Mouse (Mus musculus): Measurements from ENCODE around the gene Zfp593. TPM values are rescaled to one million over a fixed set of nuclear protein-coding genes. Genes with fewer than 3 reads are reported as not detected.
A peak's percentile ranks its signal among the peaks of the same experiment; 100 is the strongest.

Gene Zfp593
- polyA plus RNA-seq, 1 experiment from 2014 or later = 21.6 TPM

DNA sequence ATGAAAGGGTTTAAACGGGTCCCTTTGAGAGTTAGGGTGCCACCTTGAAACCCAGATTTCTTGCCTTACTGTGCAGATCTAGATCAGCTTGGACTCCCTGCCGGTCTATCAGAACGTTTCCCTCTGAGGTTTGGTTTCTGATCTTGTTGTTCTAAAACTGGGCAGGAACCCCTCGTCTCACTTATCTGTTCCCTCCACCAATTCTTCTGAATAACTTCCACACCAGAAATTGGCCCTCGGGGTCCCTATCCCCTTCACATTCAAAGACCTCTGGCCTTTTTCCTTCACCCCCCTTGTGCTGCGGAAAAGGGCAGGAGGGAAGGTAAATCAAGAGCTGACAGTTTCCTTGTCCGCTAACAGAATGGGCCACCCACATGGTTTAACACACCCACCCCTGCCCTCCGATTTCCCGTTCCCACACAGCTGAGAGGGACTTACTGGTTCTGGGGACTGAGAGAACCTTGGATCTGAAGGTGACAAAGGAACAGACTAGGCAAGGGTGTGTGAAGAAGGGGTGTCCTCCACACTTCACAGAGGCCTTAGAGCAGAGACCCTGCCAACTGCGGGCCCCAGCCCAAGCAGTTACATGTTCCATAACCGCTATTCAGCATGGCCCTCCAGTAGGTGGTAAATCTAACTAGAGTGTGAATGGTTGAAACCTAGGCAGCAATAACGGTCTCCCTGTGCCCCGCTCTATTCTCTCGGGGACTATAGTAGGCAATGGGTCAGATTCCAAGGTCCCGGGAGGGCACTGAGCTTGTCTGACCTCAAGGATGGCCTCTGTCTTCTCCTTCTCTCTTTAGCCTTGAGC is 7.7 kb upstream of the Zfp593 start:
- Histone ChIP-seq H3K4me3 (peak overlapping the region; percentile 58), H3K9me3 (no peaks in the 10 kb centered on the region), H3K27me3 (ENCODE audit: insufficient read depth, poor library complexity, severe bottlenecking) (peaks cover 81% of the 10 kb centered on the region), H3K4me1 (replicated peaks) (peaks cover 99% of the 10 kb centered on the region), H3K36me3 (no peaks in the 10 kb centered on the region), H3K27ac (peak overlapping the region; percentile 86)
- DNase-seq (ENCODE audit: low spot score) = peak; percentile 28
- 3% methylated on average over 15 of the region's 15 CpGs for WGBS

DNA sequence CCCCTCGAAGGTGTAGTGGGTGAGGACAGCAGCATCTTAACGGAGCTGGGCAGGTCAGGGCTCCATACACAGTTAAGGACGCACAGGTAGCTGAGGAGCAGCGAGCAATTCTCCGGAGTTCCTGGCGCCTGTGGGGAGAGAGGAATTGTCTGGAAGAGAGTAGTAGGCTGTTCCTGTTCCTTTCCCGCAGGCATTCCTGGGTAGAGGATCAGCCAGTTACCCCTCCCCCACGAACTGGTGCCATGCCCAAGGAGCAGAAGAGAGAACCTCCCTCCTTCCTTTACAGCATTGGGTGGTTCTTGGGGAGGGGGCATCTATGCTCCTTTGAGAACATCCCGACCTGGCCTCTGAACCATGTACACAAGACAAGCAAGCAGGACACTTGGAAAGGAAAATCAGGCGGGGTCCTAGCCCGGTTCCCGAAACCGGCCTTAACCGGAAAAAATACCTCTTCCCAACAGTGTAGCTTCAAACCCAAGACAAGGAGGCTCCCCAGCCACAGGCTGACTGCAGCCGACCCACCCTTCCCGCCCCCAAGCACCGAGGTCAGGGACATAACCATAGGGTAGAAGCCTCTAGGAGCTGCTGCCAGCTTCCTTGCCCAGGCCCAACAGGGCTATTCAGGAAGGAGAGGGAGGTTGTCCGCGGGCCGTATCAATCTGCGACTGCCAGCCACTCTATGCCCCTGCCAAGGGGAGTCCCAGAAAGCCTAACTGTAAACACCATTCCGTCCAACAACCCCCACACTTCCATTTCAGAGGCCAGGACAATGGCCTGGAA is 6.9 kb upstream of the Zfp593 start:
- peaks cover 89% of the 10 kb centered on the region for H3K27me3 ChIP-seq (ENCODE audit: insufficient read depth, poor library complexity, severe bottlenecking)
- no peaks in the 10 kb centered on the region for H3K36me3 ChIP-seq
- no peaks in the 10 kb centered on the region for H3K9me3 ChIP-seq
- 2% methylated on average over 22 of the region's 22 CpGs for WGBS
- peak; percentile 42 for DNase-seq (ENCODE audit: low spot score)
- peaks cover 99% of the 10 kb centered on the region for H3K4me1 ChIP-seq (replicated peaks)
- peak overlapping the region; percentile 86 for H3K27ac ChIP-seq
- H3K4me3 ChIP-seq = peak overlapping the region; percentile 58

DNA sequence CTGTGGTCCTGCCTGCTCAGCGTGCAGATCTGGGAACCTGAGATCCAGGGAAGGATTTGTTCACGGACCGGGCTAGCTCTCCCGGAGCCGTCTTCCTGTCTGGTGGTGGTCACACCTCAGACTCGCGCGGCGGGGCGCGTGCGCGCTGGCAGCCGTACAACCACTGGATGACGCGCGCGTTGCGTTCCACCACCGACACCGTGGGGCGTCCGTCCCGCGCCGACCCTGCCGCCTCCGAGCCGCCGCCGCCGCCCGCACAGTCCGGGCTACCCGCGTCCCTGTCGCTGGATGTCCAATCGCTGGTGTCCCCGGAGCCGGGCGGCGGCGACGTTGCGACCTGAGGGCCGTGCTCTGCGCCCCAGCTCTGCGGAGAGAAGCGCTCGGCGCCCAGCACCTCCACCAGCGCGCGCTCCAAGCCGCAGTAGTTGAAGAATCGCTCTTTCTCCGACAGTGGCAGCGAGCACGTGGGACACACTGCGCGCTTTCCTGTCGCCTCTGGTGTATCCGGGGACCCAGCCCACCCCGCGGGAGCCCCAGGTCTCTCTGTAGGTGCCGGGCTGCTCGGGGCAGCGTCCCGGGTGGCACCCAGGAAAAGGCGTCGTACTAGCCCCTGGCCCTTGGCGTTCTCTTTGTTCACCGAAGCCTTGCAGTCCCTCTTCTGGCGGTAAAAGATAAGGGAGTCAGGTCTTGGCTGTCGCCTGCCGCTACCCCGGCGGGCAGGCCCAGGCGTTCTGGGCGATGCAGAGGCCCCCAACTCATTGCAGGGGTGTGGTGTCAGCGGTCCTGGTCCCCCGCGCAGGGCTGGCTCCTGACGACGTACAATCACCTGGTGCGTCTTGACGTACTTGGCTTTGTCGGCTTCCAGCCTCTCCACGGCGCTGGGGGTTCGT is 6.1 kb upstream of the Zfp593 start:
- Histone ChIP-seq H3K4me1 (replicated peaks) (peaks cover 97% of the 10 kb centered on the region), H3K27ac (peak overlapping the region; percentile 86), H3K9me3 (no peaks in the 10 kb centered on the region), H3K4me3 (peak overlapping the region; percentile 58), H3K36me3 (no peaks in the 10 kb centered on the region), H3K27me3 (ENCODE audit: insufficient read depth, poor library complexity, severe bottlenecking) (peaks cover 98% of the 10 kb centered on the region)
- WGBS = under 1% methylated on average over 91 of the region's 91 CpGs
- peak; percentile 67 for DNase-seq (ENCODE audit: low spot score)

DNA sequence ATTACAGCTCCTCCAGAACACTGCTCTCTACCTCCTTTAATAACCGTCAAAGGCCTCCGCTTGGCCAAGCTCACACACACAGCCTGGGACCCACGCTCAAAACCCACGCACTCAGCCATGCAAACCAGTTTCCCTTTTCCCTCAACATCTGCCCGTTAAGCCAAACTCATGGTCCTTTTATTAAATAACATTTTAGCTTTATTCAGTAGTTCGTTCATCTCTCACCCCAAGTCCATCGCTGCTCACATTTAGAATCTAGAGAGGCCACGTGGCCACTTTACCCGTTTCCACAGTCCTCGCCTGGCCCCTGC is 5.5 kb upstream of the Zfp593 start:
- H3K9me3 ChIP-seq = no peaks in the 10 kb centered on the region
- no peak for DNase-seq (ENCODE audit: low spot score)
- 8% methylated on average over 10 of the region's 10 CpGs for WGBS
- H3K36me3 ChIP-seq = no peaks in the 10 kb centered on the region
- H3K4me3 ChIP-seq = peak overlapping the region; percentile 58
- H3K27me3 ChIP-seq (ENCODE audit: insufficient read depth, poor library complexity, severe bottlenecking) = peaks cover 100% of the 10 kb centered on the region
- H3K4me1 ChIP-seq (replicated peaks) = peaks cover 97% of the 10 kb centered on the region
- H3K27ac ChIP-seq = peak overlapping the region; percentile 86

DNA sequence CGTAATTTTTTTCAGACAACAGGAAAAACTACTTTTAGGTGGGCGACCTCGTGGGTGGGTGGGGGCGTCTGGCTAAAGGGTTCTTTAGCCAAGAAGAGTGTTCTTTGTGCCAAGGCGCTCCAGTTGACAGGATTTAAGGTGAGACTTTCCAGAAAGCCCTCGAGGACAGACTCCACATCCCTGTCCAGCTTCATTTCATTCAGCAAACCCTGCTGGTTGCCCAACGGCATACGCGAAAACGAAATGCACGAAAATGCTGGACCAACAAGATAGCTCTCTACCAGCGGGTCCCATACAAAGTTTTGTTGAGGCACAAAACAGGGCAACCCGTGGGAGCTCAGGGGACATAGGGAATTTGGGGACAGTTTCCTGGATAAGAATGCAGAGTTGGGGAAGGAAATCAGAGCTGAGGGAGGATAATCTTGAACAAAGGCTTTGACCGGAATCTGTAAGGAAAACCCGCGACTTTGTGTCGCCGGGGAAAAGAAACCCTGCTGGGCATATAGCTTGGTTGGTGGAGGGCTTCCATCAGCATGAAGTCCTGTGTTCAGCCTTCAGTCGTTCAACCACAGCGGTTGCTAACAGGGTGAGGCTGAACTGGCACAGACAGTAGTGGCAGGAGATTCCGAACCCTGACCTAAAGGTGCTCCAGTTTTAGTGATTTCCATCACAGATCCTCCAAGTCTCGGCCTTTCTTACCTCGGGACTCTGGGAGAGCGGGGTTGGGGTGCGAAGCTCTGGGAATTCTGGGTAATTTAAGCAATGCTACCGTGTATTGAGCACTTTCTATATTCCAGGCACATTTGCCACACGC is 4.9 kb upstream of the Zfp593 start:
- H3K4me1 ChIP-seq (replicated peaks) = peaks cover 97% of the 10 kb centered on the region
- peak; percentile 40 for DNase-seq (ENCODE audit: low spot score)

DNA sequence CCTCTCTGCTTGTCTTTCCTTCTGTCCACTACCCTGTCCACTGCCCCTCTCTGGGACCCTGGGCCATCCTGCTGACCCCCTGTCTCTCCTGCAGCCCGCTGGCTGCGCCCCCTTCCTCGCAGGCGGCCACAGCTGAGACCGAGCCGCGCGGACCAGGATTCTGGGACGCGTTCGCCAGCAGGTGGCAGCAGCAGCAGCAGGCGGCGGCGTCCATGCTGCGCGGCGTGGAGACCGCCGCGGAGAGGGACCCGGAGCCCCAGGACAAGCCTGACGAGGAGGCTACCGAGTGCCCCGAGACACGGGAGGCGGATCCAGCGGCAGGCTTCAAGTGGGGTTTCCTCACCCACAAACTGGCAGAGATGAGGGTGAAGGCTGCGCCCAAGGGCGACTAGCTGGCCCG is 4.3 kb upstream of the Zfp593 start:
- Histone ChIP-seq H3K4me1 (replicated peaks) (peaks cover 96% of the 10 kb centered on the region), H3K4me3 (peak overlapping the region; percentile 58), H3K9me3 (no peaks in the 10 kb centered on the region), H3K27me3 (ENCODE audit: insufficient read depth, poor library complexity, severe bottlenecking) (peaks cover 87% of the 10 kb centered on the region), H3K27ac (peak overlapping the region; percentile 60; the same call in 1 of the 2 replicates), H3K36me3 (no peaks in the 10 kb centered on the region)
- WGBS = 1% methylated on average over 30 of the region's 30 CpGs
- peak; percentile 83 for DNase-seq (ENCODE audit: low spot score)

More for the DNA sequence above, 4.9 kb upstream of the Zfp593 start:
- Histone ChIP-seq H3K27me3 (ENCODE audit: insufficient read depth, poor library complexity, severe bottlenecking) (peaks cover 94% of the 10 kb centered on the region), H3K36me3 (no peaks in the 10 kb centered on the region), H3K4me3 (peak overlapping the region; percentile 58), H3K27ac (peak overlapping the region; percentile 86; the same call in 1 of the 2 replicates), H3K9me3 (no peaks in the 10 kb centered on the region)
- 5% methylated on average over 27 of the region's 27 CpGs for WGBS

DNA sequence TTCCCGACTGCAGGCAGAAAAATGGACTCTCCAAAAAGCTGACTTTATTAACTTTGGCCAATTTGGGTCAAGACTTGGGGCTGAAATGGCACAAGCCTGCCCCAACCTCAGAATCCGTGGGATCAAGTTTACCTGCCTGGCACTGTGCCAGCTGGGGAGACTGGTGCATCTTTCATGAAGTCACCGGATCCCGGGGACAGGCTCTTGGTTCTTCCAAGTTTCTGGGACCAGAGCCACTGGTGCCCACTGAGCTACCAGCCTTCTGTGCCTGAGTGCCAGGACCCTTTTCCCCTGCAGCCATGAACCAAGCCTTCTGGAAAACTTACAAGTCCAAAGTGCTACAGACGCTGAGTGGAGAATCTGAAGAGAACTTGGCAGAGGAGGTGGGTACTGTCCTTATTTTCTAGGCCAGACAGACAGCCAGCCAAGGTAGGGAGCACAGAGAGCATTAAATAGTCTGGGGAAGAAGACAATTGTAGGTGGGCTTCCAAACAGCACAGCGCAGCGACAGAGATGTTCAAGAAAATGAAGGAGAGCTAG is 1.4 kb upstream of the Zfp593 start, which contains the start of gene Gm30191:
Gm30191 (plus strand) TSS at position 217 of the 540 bp plus-strand sequence.
- Histone ChIP-seq H3K9me3 (no peaks in the 10 kb centered on the region), H3K27me3 (ENCODE audit: insufficient read depth, poor library complexity, severe bottlenecking) (peaks cover 59% of the 10 kb centered on the region), H3K4me3 (peak within 1 kb of the TSS; percentile 93), H3K36me3 (peaks cover 10% of the 10 kb centered on the region), H3K4me1 (replicated peaks) (peaks cover 80% of the 10 kb centered on the region), H3K27ac (peak within 1 kb of the TSS; percentile 89)
- DNase-seq (ENCODE audit: low spot score) = no peak
- WGBS = 72% methylated on average over 7 of the region's 7 CpGs

DNA sequence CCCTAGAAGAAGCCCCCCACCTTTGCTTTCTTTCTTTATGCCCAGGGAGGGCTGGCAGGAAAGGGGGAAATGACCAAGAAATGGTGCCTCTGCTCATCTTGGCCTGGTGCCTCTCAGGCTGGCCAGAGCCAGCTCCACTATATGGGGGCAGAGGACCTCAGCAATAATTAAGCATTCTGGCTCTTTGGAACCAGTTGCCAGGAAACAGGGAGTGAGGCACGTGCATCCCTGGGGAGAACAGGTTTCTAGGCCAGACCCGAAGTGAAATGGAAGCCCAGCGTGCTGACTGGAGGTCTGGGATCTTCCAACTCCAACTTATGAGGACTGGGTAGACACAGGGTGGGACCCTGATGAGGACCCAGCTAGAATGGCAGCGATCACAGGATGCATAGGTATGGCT is 864 bp upstream of the Zfp593 start:
- H3K4me1 ChIP-seq (replicated peaks) = peaks cover 75% of the 10 kb centered on the region
- H3K27ac ChIP-seq = peak overlapping the region; percentile 89; the same call in 1 of the 2 replicates
- H3K36me3 ChIP-seq = peaks cover 10% of the 10 kb centered on the region
- WGBS = 29% methylated on average over 4 of the region's 4 CpGs
- no peaks in the 10 kb centered on the region for H3K9me3 ChIP-seq
- DNase-seq (ENCODE audit: low spot score) = peak; percentile 31
- H3K27me3 ChIP-seq (ENCODE audit: insufficient read depth, poor library complexity, severe bottlenecking) = peaks cover 53% of the 10 kb centered on the region
- peak overlapping the region; percentile 93; the same call in 1 of the 2 replicates for H3K4me3 ChIP-seq

DNA sequence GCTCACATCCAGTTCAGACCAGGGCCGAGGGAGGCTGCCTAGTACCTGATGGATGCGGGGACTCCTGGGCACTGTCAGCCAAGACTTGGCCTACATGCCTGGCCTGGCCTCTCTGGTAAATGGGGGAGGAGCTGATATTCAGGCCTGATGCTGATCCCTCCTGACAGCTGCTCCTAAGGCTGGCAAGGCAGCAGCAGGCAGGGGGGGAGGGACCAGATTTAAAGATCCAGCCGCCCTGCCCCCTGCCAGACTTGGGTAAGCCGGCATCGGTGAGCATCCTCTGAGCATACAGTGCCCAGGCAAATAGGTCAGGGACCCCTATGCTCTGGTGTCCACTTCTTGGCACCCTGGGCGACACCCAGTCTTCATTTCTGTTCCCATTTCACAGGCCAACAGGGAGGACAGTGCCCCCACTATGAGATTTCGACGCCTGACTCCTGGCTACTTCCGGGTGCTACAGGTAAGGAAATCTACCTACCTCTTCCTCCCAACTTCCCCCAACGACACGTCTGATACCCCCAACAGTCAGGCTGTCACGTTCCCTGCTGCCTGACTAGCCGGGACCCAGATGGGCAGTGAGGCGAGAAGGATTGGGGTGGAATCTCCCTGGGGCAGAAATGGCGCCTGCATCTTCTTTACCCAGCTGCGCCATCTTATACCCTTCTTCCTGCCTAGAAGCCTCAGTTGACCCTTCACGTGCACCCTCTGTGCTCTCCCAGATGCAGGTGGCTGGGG is 1.7 kb downstream of the Zfp593 start, which contains the start of gene E130218I03Rik:
E130218I03Rik (plus strand) TSS at position 147 of the 735 bp plus-strand sequence.
- Histone ChIP-seq H3K4me3 (peak within 1 kb of the TSS; percentile 93), H3K9me3 (no peaks in the 10 kb centered on the region), H3K27me3 (ENCODE audit: insufficient read depth, poor library complexity, severe bottlenecking) (peaks cover 34% of the 10 kb centered on the region), H3K36me3 (peaks cover 10% of the 10 kb centered on the region), H3K4me1 (replicated peaks) (peaks cover 53% of the 10 kb centered on the region), H3K27ac (no peak within 1 kb of the TSS)
- WGBS = 91% methylated on average over 17 of the region's 17 CpGs
- DNase-seq (ENCODE audit: low spot score) = no peak

DNA sequence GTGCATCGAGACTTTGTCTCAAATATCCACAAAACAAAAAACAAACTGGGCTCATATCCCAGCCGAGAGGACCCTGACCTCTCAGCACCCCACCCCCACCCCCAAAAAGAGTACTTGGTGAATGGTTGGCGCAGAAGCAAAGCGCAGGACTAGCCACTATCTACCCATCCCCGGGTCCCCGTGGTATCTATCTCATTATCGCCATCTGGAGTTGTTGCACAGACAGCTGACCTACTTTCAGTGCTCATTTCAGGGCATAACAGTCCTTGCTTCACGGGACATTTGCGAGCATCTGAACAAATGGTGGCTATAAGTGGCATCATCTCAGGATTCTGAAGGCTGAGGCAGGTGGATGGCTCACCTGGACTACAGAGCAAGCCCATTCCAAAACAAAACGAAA is 6.7 kb downstream of the Zfp593 start:
- Histone ChIP-seq H3K27ac (no peak overlapping the region), H3K9me3 (no peaks in the 10 kb centered on the region), H3K4me3 (peak overlapping the region; percentile 25), H3K27me3 (ENCODE audit: insufficient read depth, poor library complexity, severe bottlenecking) (peaks cover 40% of the 10 kb centered on the region), H3K36me3 (peaks cover 5% of the 10 kb centered on the region), H3K4me1 (replicated peaks) (peaks cover 22% of the 10 kb centered on the region)
- DNase-seq (ENCODE audit: low spot score) = no peak
- WGBS = 18% methylated on average over 10 of the region's 10 CpGs

DNA sequence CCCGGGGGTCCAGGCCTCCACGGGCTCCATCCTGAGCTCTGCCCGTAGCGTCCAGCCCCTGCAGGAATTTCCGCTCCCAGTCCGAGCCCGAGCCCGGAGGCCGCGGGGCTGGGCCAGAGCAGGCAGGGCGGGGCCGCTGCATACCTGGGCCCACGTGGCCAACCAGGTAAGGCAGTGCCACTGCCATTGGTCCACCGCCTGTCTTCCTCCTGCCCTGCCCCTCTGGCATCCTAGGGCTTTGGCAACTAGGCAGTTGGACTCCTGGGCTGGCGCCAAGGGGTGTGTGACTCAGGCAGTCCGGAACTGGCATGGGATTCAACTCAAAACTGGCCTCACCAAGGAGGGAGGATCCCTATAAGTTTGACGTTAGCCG is 7.1 kb downstream of the Zfp593 start, which contains the start of gene Cnksr1:
Cnksr1 (minus strand) TSS at position 121 of the 373 bp plus-strand sequence.
- Histone ChIP-seq H3K4me1 (replicated peaks) (peaks cover 19% of the 10 kb centered on the region), H3K27ac (no peak within 1 kb of the TSS), H3K9me3 (no peaks in the 10 kb centered on the region), H3K4me3 (peak within 1 kb of the TSS; percentile 25), H3K36me3 (peaks cover under 1% of the 10 kb centered on the region), H3K27me3 (ENCODE audit: insufficient read depth, poor library complexity, severe bottlenecking) (peaks cover 42% of the 10 kb centered on the region)
- WGBS = 3% methylated on average over 18 of the region's 18 CpGs
- DNase-seq (ENCODE audit: low spot score) = peak; percentile 13
